Mouse (Mus musculus) neural tube, embryonic 14.5 days (tissue): ENCODE results near the gene Rexo1. TPM values are rescaled to one million over a fixed set of nuclear protein-coding genes. Genes with fewer than 3 reads are reported as not detected.

Source experiments
- ATAC-seq: fragments of 200-750 bp; cut with Nextera tagmentation; 2 replicates; pipeline ENCODE4 v1.8.0; 2017; ENCODE audit warnings: low read depth, mild to moderate bottlenecking, moderate TSS enrichment, moderate library complexity
- H3K27ac ChIP-seq: fragments of 300-500 bp; sonication (generic); 2 replicates; pipeline ENCODE4 v1.5.1; 2014; ENCODE audit warnings: low read depth, mild to moderate bottlenecking, control low read depth, low read length, moderate library complexity, mixed read lengths
- H3K27me3 ChIP-seq: fragments of 300-500 bp; sonication (generic); 2 replicates; pipeline ENCODE4 v1.6.1; 2014; ENCODE audit warnings: low read length; ENCODE audit not compliant: control insufficient read depth, insufficient read depth
- H3K36me3 ChIP-seq: fragments of 300-500 bp; sonication (generic); 2 replicates; pipeline ENCODE4 v1.6.1; 2014; ENCODE audit warnings: low read length, mixed read lengths; ENCODE audit not compliant: control insufficient read depth, insufficient read depth
- H3K4me1 ChIP-seq: fragments of 300-500 bp; sonication (generic); 2 replicates; pipeline ENCODE4 v1.6.1; 2014; ENCODE audit warnings: low read length; ENCODE audit not compliant: control insufficient read depth, insufficient read depth
- H3K4me2 ChIP-seq: fragments of 300-500 bp; sonication (generic); 2 replicates; pipeline ENCODE4 v1.6.1; 2014; ENCODE audit warnings: mild to moderate bottlenecking, low read depth, low read length, control low read depth
- H3K4me3 ChIP-seq: fragments of 300-500 bp; sonication (generic); 2 replicates; pipeline ENCODE4 v1.5.1; 2014; ENCODE audit warnings: low read depth, low read length, control low read depth, mixed read lengths
- H3K9ac ChIP-seq: fragments of 300-500 bp; sonication (generic); replicated peaks from 2 replicates; pipeline ENCODE4 v1.6.1; 2014; ENCODE audit warnings: low read depth, mild to moderate bottlenecking, control low read depth, low read length, mixed read lengths
- H3K9me3 ChIP-seq: fragments of 300-500 bp; sonication (generic); 2 replicates; pipeline ENCODE4 v1.6.1; 2016; ENCODE audit warnings: low read length; ENCODE audit not compliant: control insufficient read depth
- WGBS: fragments of 180-500 bp; shearing (Covaris S2); extraction: QIAGEN DNeasy Blood & Tissue Kit; methylation state at CpG from one replicate; pipeline ENCODE4 v1.1.7; 2014; 5-methylcytosine and 5-hydroxymethylcytosine counted together
- polyA plus RNA-seq: library from polyadenylated mRNA; unstranded; fragments of >200 nt; fragmentation: Nextera tagmentation; extraction: Ambion mirVana; gene quantifications from 2 replicates; pipeline ENCODE4 v1.2.1, GENCODE M21; 2014

Gene Rexo1
- polyA plus RNA-seq, 1 experiment from 2014 or later = 30.6 TPM

- no peak for ATAC-seq
- peaks cover 10% of the 10 kb centered on the region for H3K4me1 ChIP-seq
- no peak overlapping the region for H3K27ac ChIP-seq
- H3K9me3 ChIP-seq = no peaks in the 10 kb centered on the region
- no peak overlapping the region for H3K4me2 ChIP-seq
- H3K9ac ChIP-seq = no peak overlapping the region
- no peaks in the 10 kb centered on the region for H3K27me3 ChIP-seq
- no peak overlapping the region for H3K4me3 ChIP-seq
- peaks cover 22% of the 10 kb centered on the region for H3K36me3 ChIP-seq
- 93% methylated on average over 2 of the region's 2 CpGs for WGBS
Measured at GRCm38 (mm10) chr10:80604988-80605387, 43.6 kb upstream of the Rexo1 start.

DNA sequence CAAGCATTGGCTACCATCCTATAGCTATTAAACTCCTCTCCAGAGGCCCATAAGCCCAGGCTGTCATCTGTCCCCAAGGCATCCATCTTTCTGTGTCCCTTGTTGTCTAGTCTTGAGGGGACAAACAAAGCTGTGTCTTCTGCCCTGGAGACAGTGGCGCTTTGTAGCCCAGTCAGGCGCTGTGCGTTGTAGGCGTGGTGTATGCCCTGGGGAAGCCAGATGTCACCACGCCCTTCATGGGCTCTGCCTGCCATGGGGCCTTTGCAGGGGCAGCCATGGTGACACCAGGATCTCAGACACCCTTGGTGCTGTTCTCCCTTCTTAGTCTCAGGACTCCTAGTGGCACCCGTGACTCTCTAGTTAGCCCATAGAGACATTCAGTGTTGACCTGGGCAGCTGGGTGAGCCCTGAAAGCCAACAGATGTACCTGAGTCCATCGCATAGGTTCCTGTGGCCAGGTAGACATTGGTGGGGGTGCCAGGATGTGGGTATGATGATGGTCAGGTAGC, 42.7 kb upstream of the Rexo1 start:
- Histone ChIP-seq H3K4me3 (peak overlapping the region; percentile 52), H3K4me1 (peaks cover 10% of the 10 kb centered on the region), H3K9ac (peak overlapping the region; percentile 43), H3K36me3 (peaks cover 16% of the 10 kb centered on the region), H3K4me2 (peak overlapping the region; percentile 83; the same call in 1 of the 2 replicates), H3K27ac (no peak overlapping the region), H3K27me3 (no peaks in the 10 kb centered on the region), H3K9me3 (no peaks in the 10 kb centered on the region)
- 83% methylated on average over 7 of the region's 7 CpGs for WGBS
- ATAC-seq = no peak

DNA sequence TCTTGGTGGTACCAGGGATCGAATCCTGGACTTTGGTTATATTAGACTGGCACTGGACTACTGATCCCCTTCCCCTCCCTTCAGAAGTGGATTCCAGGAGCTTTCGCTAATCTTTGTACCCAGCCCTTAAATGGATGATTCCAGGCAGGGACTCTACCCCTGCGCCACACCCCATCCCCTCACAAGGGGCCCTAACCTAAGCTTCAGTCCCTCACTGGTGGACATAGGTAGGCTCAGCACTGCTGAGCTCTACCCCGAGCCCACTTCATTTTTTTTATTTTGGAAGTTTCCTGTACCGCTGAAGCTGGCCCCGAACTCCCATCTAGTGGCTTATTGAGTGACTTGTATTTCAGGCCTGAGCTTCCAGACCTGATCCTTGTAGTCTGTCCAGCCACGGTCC, 42.0 kb upstream of the Rexo1 start:
- 27% methylated on average over 7 of the region's 7 CpGs for WGBS
- Histone ChIP-seq H3K27ac (peak overlapping the region; percentile 78), H3K9ac (peak overlapping the region; percentile 43), H3K4me3 (peak overlapping the region; percentile 52), H3K9me3 (no peaks in the 10 kb centered on the region), H3K4me2 (peak overlapping the region; percentile 83), H3K27me3 (no peaks in the 10 kb centered on the region), H3K4me1 (peaks cover 10% of the 10 kb centered on the region), H3K36me3 (peaks cover 9% of the 10 kb centered on the region)
- peak; percentile 15 for ATAC-seq

- Histone ChIP-seq H3K27ac (peak within 1 kb of the TSS; percentile 78), H3K9me3 (no peaks in the 10 kb centered on the region), H3K9ac (peak within 1 kb of the TSS; percentile 43), H3K27me3 (no peaks in the 10 kb centered on the region), H3K4me1 (peaks cover 10% of the 10 kb centered on the region), H3K4me3 (peak within 1 kb of the TSS; percentile 52), H3K4me2 (peak within 1 kb of the TSS; percentile 83), H3K36me3 (peaks cover 9% of the 10 kb centered on the region)
- ATAC-seq = peak; percentile 95
- WGBS = under 1% methylated on average over 53 of the region's 54 CpGs
Measured at GRCm38 (mm10) chr10:80602698-80603325, 41.5 kb upstream of the Rexo1 start, which contains the start of the genes Scamp4 and Adat3. Gene Scamp4 (plus strand): TSS chr10:80602872. Gene Adat3 (plus strand): TSS chr10:80602880.

GRCm38 (mm10) chr10:80596318-80596717, 35.0 kb upstream of the Rexo1 start:
- WGBS = 46% methylated on average over 4 of the region's 4 CpGs
- Histone ChIP-seq H3K27me3 (no peaks in the 10 kb centered on the region), H3K4me1 (no peaks in the 10 kb centered on the region), H3K27ac (no peak overlapping the region), H3K36me3 (no peaks in the 10 kb centered on the region), H3K4me3 (no peak overlapping the region), H3K9me3 (no peaks in the 10 kb centered on the region), H3K9ac (no peak overlapping the region), H3K4me2 (no peak overlapping the region)
- ATAC-seq = no peak

- peak within 1 kb of the TSS; percentile 86 for H3K9ac ChIP-seq
- 0 out of 2 replicates have a peak, but pooled peaks cover 3% of the 10 kb centered on the region for H3K36me3 ChIP-seq
- no peaks in the 10 kb centered on the region for H3K27me3 ChIP-seq
- peaks cover 11% of the 10 kb centered on the region for H3K4me1 ChIP-seq
- 1% methylated on average over 55 of the region's 73 CpGs for WGBS
- no peaks in the 10 kb centered on the region for H3K9me3 ChIP-seq
- H3K4me2 ChIP-seq = peak within 1 kb of the TSS; percentile 64
- peak within 1 kb of the TSS; percentile 52; the same call in 1 of the 2 replicates for H3K27ac ChIP-seq
- peak within 1 kb of the TSS; percentile 79 for H3K4me3 ChIP-seq
- peak; percentile 96 for ATAC-seq
Measured at GRCm38 (mm10) chr10:80589879-80590854, 28.8 kb upstream of the Rexo1 start, which contains the start of gene Abhd17a. Gene Abhd17a (minus strand): TSS chr10:80590341.

DNA sequence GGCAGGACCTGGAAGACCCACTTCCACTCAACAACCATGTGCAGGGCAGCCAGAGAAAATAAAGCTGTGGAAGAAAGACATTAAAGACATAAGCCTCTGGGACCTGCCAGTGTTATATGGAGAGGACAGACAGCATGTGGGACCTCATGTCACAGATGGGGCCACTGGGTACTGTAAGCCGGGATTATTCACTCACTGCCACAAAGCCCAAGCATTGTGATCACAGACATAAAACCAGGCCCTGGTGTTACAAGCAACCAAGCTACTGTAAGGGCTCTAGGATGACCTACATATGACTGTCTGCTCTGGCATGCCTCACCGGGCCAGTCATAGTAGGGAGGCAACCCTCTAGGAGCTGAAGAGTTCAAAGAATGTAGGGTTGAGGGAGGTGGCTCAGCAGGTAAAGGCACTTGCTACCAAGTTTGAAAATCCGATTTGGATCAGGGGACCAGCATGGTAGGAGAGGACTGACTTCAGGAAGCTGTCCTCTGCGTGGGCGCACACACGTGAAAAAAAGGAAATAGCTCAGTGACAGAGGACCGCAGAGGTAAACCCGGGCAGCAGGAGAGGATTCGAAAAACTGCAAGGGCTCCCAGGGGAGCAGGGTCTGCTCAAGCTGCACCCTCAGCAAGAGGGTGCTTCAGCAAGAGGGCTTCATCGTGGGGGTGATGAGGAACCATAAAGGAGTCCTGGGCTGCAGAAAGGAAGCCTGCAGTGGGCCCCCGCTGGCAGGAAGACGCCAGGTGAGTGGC, 27.9 kb upstream of the Rexo1 start:
- H3K4me1 ChIP-seq = peaks cover 11% of the 10 kb centered on the region
- H3K27ac ChIP-seq = peak overlapping the region; percentile 52; the same call in 1 of the 2 replicates
- H3K9ac ChIP-seq = peak overlapping the region; percentile 86
- H3K4me2 ChIP-seq = peak overlapping the region; percentile 64
- no peak for ATAC-seq
- 0 out of 2 replicates have a peak, but pooled peaks cover 6% of the 10 kb centered on the region for H3K36me3 ChIP-seq
- WGBS = 21% methylated on average over 12 of the region's 12 CpGs
- H3K4me3 ChIP-seq = peak overlapping the region; percentile 79
- no peaks in the 10 kb centered on the region for H3K9me3 ChIP-seq
- H3K27me3 ChIP-seq = no peaks in the 10 kb centered on the region

GRCm38 (mm10) chr10:80587305-80587657, 25.9 kb upstream of the Rexo1 start:
- 0 out of 2 replicates have a peak, but pooled peaks cover 6% of the 10 kb centered on the region for H3K36me3 ChIP-seq
- peaks cover 11% of the 10 kb centered on the region for H3K4me1 ChIP-seq
- no peak overlapping the region for H3K4me3 ChIP-seq
- no peak overlapping the region for H3K9ac ChIP-seq
- no peak overlapping the region; the same call in 1 of the 2 replicates for H3K27ac ChIP-seq
- no peak for ATAC-seq
- H3K27me3 ChIP-seq = no peaks in the 10 kb centered on the region
- 30% methylated on average over 4 of the region's 4 CpGs for WGBS
- H3K9me3 ChIP-seq = no peaks in the 10 kb centered on the region
- H3K4me2 ChIP-seq = no peak overlapping the region
